Mouse (Mus musculus) thymus, postnatal 0 days (tissue): ENCODE data around the gene Gorasp1. TPM values are rescaled to one million over a fixed set of nuclear protein-coding genes. Genes with fewer than 3 reads are reported as not detected.

ENCODE experiments used
- DNase-seq: peaks from one replicate; pipeline ENCODE4 v3.0.0-alpha.2; 2015; ENCODE audit warnings: low spot score
- polyA plus RNA-seq: library from polyadenylated mRNA; unstranded; fragments of >200 nt; fragmentation: Nextera tagmentation; extraction: Ambion mirVana; gene quantifications from 2 replicates; pipeline ENCODE4 v1.2.1, GENCODE M21; 2015

Gorasp1 gene
- polyA plus RNA-seq, 1 experiment from 2014 or later, result 7.6 TPM

DNA sequence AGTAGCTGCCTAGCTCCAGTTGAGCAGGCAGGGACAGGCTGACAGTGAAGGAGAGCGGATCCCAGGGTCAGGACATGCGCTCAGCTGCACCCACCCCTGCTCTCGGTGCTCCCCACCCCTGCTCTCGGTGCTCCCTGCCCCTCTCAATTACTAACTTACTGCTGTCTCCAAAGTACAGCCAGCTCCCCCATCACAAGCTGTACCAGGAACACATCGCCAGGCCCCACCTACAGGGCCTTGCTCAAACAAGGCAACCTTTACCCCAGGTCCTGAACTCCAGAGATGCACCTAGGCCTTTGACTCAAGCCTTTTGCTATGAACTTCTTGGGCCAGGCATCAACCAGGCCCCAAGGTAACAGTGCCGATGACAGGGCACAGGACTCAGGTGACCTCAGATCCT is 3.7 kb downstream of the Gorasp1 start:
- no peak for DNase-seq

DNA sequence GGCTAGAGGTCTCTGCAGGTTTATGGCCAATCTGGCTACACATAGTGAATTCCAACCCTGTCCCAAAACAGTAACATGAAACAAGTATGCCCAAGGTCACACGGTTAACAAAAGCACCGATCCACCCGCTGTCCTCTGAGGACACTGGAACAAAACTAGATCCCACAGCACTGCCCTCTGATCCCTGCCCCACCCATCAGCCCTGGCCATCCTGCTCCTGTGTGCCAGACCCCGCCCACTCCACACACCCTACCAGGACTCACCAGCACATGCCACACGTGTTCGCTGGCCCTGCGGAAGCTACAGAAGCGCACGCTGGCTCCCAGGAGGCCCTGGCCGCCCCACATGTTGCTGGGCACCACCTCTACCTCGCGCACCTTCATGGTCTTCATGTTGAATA is 5.0 kb downstream of the Gorasp1 start:
- DNase-seq, result no peak

DNA sequence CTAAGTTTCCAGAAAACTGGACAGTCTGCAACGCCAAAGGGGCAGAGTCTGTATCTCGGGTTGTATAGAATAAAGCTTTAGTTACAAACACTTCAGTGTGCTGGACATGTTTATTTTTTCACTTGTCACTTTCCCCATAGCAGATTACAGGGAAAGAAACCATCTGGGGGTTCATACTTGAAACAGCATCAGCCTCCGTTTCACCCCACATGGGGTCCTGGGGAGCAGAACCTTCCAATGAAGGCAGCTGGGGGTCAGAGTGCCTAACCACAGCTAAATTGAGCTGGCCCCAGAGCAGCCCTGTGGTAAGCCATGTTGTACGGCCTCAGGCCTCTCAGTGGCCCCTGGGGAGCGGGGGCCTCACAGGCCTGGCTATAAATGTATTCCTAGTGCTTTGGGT is 10.9 kb downstream of the Gorasp1 start:
- DNase-seq, result no peak

GRCm38 (mm10) chr9:119925729-119926128 is 11.6 kb downstream of the Gorasp1 start:
- DNase-seq, result no peak

GRCm38 (mm10) chr9:119925120-119925657 is 12.2 kb downstream of the Gorasp1 start:
- no peak for DNase-seq

DNA sequence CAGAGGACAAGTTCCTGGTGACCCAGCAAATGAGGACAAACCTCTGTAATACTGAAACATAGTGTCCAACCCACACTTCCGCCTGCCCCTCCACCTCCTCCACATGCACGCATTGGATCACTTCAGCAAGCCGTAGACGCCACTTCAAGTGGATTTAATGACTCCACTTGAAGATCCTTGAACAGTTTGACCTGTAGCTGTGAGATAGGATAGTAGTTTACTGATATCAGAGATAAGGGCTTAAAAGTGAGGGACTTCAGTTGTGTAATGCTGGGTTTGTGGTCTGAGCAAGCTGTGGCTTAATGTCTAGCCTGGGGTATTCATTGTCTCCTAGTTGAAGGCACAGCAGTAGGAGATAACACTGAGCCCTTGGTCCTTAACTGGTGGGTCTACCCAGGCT is 13.9 kb downstream of the Gorasp1 start:
- DNase-seq, result no peak

GRCm38 (mm10) chr9:119919858-119920257 is 17.5 kb downstream of the Gorasp1 start:
- DNase-seq, result no peak

DNA sequence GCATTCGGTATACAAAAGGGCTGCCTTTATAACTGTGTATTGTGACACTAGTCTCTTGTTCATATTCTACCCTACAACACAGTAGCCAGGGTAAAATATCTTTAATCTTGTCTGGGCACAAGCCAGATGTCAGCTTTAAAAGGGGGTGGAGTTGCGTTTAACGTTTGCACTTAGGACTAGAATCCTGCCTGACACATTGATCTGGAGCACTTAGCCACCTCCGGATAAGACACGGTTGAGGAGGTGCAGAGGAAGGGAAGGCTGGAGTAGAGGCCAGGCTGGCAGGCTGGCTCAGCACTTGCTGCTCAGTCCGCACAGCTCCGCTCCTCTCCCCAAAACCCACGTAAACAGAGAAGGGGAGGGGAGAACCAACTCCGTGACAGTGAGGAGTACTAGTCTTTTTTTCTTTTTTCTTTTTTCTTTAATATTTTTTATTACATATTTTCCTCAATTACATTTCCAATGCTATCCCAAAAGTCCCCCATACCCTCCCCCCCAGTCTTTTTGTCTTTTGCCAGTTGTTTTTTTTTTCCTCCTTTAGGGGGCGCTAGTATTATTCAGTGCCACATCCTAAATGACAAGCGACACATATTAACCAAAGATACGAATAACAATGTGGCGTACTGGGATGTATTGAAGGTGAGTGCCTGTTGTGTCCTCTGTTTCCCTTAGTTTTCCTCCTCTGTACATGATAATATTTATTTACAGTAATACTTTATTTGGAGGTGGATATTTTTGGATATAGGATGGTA is 24.1 kb downstream of the Gorasp1 start:
- no peak for DNase-seq

DNA sequence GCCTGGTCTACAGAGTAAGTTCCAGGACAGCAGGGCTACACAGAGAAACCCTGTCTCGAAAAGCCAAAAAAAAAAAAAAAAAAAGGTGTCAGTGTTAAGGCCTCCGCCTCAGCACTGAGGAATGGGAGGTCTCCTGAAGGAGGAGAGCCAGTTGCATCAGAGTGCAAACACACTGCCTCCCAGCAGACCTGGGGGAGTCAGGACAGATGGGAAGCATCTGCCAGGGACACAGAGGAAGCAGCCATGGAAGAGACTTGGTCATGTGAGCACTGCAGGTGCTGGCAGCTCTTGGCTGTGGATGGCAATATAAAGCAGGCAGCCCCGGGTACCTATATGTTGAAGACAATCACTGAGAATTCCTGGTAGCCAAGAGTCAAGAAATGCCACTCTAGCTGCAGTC is 27.4 kb downstream of the Gorasp1 start:
- DNase-seq, result no peak

GRCm38 (mm10) chr9:119908708-119909107 is 28.7 kb downstream of the Gorasp1 start:
- DNase-seq, result no peak

DNA sequence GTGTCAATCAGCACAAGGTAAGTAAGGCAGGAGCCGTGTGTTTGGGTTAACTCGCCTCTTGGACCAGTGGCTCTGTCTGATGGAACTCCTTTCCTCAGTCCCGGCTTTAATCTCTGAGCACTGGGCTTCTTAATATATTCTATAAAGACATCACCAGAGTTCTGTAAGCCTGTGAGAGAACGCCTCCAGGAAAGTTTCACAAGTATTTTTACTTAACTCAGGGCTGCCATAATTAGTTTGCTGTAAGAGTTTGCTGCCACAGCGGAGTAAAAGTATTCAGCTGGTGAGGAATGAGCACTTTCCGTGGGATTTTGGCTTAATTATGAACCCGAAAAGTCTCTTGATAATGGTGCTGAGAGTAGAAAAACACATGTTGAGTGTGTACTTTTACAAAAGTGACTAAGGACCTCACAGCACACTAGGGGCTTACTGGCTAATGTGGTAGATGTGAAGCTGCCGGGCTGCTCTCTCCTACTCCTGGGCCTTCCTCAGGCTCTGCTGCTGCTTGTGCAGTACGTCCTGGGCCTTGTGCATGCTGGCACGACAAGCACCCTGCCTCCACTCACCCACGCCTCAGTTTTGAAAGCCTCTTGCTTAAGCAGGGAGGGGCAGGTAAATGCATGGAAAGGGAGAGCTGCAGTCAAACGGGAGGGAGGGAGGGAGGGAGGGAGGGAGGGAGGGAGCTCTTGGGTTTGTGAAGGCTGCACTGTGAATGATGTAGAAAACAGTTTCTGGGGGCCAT is 34.8 kb downstream of the Gorasp1 start:
- DNase-seq, result no peak

DNA sequence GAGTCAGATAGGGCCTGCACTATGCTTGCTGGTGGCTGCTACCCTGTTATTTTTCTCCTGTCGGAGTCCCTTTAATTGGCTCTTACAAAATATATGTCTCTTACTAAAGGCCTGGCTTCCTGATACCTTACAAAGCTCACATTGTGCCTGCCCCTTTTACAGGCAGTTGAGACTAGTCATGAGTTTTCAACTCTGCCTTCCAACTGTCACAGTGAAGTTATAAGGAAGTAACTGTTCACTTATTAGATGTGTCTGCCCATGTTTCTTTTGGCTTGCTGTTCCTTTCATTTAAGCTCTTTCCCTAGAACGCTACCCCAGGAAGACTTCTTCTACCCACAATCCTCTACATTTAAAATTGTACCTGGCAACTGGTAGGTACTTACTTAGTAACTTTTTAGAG is 37.9 kb downstream of the Gorasp1 start:
- no peak for DNase-seq

- DNase-seq, result peak; percentile 42
These were observed 42.2 kb downstream of the Gorasp1 start for GRCm38 (mm10) chr9:119895040-119895721.

DNA sequence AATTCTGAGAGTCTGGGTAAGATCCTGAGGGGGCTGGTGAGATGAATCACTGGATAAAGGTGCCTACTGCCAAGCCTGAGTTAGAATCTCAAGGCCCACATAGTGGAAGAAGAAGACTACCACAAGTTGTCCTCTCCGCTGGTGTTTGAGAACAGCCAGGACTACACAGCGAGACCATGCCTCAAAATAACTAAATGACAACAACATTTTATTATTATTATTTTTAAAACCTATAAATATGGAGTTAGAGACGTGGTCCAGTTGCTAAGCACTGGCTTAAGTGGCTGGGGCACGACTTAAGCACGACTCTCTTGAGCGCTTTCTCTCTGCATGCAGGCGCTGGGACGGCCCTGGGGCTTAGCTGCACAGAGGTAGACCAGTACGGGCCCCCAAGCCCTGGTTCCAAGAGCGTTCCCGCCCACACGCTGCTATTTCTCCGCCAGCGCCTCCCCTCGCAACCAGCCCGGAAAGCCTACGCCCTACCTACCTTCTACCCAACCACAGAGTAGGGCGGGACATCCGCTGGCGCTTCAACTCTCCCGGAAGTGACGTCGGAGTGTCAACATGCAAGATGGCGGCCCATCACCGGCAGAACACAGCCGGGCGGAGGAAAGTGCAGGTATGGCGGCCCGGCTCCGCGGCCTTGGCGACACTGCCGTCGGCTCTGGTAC is 42.9 kb downstream of the Gorasp1 start, which contains the start of gene Wdr48:
Gene Wdr48, plus strand, starts transcription at position 540 of the 671 bp plus-strand sequence.
- peak; percentile 99 for DNase-seq

DNA sequence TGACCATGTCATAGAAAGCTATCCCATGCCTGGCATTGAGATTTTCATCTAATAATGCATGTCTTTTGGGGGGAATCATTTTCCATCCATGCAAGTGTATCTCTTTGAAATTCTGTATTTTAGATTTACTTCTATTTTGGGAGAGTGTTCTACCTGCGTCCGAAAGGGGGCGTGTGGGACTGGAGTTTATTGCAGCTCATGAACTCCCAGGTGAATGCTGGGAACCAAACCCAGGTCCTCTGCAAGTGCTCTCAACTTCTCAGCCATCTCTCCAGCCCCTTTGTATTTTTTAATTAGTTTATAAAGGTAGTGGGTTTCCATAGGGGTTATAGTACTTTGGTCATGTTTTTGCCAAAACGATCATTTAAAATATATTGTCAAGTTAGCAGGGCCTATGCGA is 43.5 kb downstream of the Gorasp1 start:
- DNase-seq, result no peak

DNA sequence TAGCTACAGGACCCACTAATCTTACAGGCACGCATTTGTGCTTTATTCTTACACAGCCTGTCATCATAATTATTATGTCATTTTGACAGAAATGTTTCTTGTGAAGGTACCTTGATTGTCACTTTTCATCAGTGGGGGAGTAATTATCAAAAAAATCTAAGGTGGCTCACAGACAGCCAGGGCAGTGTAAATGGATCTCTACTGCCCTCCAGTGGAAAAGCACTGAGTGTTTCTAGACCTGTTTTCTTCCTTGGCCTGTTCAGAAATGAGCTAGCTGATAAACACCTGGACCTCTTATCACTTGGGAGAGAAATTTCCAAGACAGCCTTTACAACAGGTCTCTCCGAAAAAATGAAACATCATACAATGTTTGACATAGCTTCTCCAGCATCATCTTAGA is 46.7 kb downstream of the Gorasp1 start:
- peak; percentile 60 for DNase-seq

DNA sequence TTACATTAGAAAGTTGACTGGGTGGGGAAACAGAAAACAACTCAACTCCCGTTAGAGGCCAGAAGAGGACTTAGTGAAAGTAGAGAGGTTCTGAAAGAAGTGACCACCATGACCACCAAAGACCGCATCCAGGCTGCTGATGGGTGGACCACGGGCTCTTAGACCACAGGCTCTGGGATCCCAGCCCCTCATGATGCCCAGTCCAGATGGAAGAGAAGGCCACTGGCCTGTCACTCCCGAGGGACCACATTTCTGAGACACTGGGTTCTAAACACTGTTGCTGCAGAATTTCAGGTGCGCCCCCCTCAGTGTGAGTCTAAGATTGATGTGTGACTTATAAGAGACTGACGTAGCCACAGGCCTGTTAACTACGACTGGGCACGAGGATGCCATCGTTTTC is 47.9 kb downstream of the Gorasp1 start:
- DNase-seq, result no peak

GRCm38 (mm10) chr9:119888843-119889246 is 48.5 kb downstream of the Gorasp1 start:
- no peak for DNase-seq

- DNase-seq, result no peak
These were observed 50.0 kb downstream of the Gorasp1 start for GRCm38 (mm10) chr9:119887144-119887901.
